Mouse (Mus musculus) NIH3T3 (cell line): Measurements from ENCODE around the gene Amdhd2.

Source experiments
- DNase-seq: peaks from one replicate; pipeline ENCODE4 v3.0.0-alpha.2; 2012; ENCODE audit warnings: low read depth

Amdhd2 gene

GRCm38 (mm10) chr17:24197032-24197824 is 33.7 kb upstream of the Amdhd2 start:
- DNase-seq, result peak; percentile 72

GRCm38 (mm10) chr17:24195349-24195748 is 31.8 kb upstream of the Amdhd2 start:
- DNase-seq, result no peak

- DNase-seq, result no peak
Measured at GRCm38 (mm10) chr17:24193769-24194168, 30.2 kb upstream of the Amdhd2 start.

GRCm38 (mm10) chr17:24193268-24193667 is 29.7 kb upstream of the Amdhd2 start:
- no peak for DNase-seq

GRCm38 (mm10) chr17:24192848-24193247 is 29.3 kb upstream of the Amdhd2 start:
- DNase-seq, result no peak

- DNase-seq, result no peak
Measured at GRCm38 (mm10) chr17:24191481-24191880, 27.9 kb upstream of the Amdhd2 start.

- DNase-seq, result no peak
Measured at GRCm38 (mm10) chr17:24190934-24191333, 27.4 kb upstream of the Amdhd2 start.

- DNase-seq, result no peak
Measured at GRCm38 (mm10) chr17:24174259-24174658, 10.7 kb upstream of the Amdhd2 start.

- peak; percentile 88 for DNase-seq
Measured at GRCm38 (mm10) chr17:24173423-24173822, 9.9 kb upstream of the Amdhd2 start.

GRCm38 (mm10) chr17:24171738-24172137 is 8.2 kb upstream of the Amdhd2 start:
- DNase-seq, result no peak

GRCm38 (mm10) chr17:24170729-24171128 is 7.2 kb upstream of the Amdhd2 start:
- no peak for DNase-seq

GRCm38 (mm10) chr17:24170125-24170524 is 6.6 kb upstream of the Amdhd2 start:
- no peak for DNase-seq

- peak; percentile 97 for DNase-seq
Measured at GRCm38 (mm10) chr17:24169317-24170065, 5.9 kb upstream of the Amdhd2 start, which contains the start of gene Atp6v0c. TSS of gene Atp6v0c (minus strand) at chr17:24169702.

- peak; percentile 82 for DNase-seq
Measured at GRCm38 (mm10) chr17:24168590-24169277, 5.2 kb upstream of the Amdhd2 start.

GRCm38 (mm10) chr17:24167891-24168505 is 4.4 kb upstream of the Amdhd2 start:
- DNase-seq, result no peak

- no peak for DNase-seq
Measured at GRCm38 (mm10) chr17:24167120-24167519, 3.6 kb upstream of the Amdhd2 start.

- DNase-seq, result no peak
Measured at GRCm38 (mm10) chr17:24164566-24165259, 1.1 kb upstream of the Amdhd2 start.

- peak; percentile 48 for DNase-seq
Measured at GRCm38 (mm10) chr17:24162584-24163175, 886 bp downstream of the Amdhd2 start.

- DNase-seq, result no peak
Measured at GRCm38 (mm10) chr17:24161466-24161865, 2.1 kb downstream of the Amdhd2 start.

GRCm38 (mm10) chr17:24157526-24157925 is 6.0 kb downstream of the Amdhd2 start:
- no peak for DNase-seq

GRCm38 (mm10) chr17:24157121-24157520 is 6.4 kb downstream of the Amdhd2 start:
- no peak for DNase-seq
